Mouse (Mus musculus) adrenal gland, adult 18-20 months (tissue): ENCODE measurements at regions not wholly inside any gene's neighbourhood (a gene's known extent, or its start where the extent isn't known, plus 50 kb on each side); places are given as distances from the start of the nearest gene placed in this dataset.
"Not testable (repeated sequence)": the region's sequence is repeated elsewhere in the genome, so short reads cannot be mapped to it uniquely, and the experiment has no call there.

Source experiments
- DNase-seq, 2 experiments: peaks; one replicate each; pipeline ENCODE4 v3.0.0; 2021 to 2022; ENCODE audit warnings: low spot score in 2 of 2

GRCm38 (mm10) chr17:13549975-13550895 lies 195.9 kb downstream of the Tcp10c start:
- no peak for DNase-seq

DNA sequence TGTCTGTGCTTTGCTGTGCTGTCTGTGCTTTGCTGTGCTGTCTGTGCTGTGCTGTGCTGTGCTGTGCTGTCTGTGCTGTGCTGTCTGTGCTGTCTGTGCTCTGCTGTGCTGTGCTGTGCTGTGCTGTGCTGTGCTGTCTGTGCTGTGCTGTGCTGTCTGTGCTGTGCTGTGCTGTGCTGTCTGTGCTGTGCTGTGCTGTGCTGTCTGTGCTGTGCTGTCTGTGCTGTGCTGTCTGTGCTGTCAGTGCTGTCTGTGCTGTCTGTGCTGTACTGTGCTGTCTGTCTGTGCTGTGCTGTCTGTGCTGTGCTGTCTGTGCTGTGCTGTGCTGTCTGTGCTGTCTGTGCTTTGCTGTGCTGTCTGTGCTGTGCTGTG lies 196.5 kb downstream of the Tcp10c start:
- not testable (repeated sequence) for DNase-seq

GRCm38 (mm10) chr17:13551693-13552404 lies 197.5 kb downstream of the Tcp10c start:
- not testable (repeated sequence) for DNase-seq

- not testable (repeated sequence) for DNase-seq
These were observed 198.5 kb downstream of the Tcp10c start for GRCm38 (mm10) chr17:13552840-13553239.

GRCm38 (mm10) chr17:13555311-13556059 lies 201.1 kb downstream of the Tcp10c start:
- not testable (repeated sequence) for DNase-seq

GRCm38 (mm10) chr17:13556060-13556660 lies 201.8 kb downstream of the Tcp10c start:
- not testable (repeated sequence) for DNase-seq

- no peak for DNase-seq
These were observed 201.5 kb upstream of the Afdn start for GRCm38 (mm10) chr17:13558863-13559262.

- DNase-seq = no peak
These were observed 199.0 kb upstream of the Afdn start for GRCm38 (mm10) chr17:13561342-13561741.

DNA sequence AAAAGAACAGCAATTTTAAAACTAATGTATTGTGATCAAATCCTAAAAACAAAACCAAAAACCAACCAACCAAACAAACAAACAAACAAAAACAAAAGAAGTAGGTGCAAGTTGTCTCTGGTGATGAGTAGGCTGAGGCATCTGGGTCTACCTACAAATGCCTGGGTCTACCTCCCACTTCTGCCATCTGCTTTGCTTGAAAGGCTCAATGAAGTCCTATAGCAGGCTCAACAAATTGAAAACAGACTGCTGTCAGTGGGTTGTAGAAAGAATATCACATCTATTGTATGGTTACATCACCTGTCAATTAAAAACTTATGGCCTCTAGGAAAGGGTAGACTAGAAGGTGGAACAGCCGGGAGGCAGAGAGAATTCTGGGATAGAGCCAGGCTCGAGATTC lies 197.4 kb upstream of the Afdn start:
- no peak for DNase-seq

- DNase-seq = no peak
These were observed 195.5 kb upstream of the Afdn start for GRCm38 (mm10) chr17:13564800-13565199.

GRCm38 (mm10) chr17:13566680-13567079 lies 193.7 kb upstream of the Afdn start:
- no peak for DNase-seq

GRCm38 (mm10) chr17:13567183-13567582 lies 193.2 kb upstream of the Afdn start:
- DNase-seq = no peak

DNA sequence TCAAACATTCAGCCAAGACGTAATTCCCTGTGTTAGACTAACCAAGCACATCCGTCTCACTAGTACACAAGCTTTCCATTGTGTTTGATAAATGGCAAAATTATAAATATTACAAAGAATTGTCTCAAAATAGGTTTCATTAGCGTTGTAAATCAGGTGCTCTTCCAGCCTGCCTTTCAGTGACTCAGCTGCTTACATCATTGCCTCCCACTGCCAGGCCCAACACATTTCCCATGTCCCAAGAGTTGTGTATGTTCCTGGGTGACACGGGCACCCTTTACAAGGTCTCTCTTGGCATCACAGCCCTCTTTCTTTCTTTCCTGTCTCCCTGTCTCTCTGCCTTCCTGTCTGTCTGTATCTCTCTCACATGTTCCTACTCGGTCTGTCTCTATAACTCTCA lies 189.5 kb upstream of the Afdn start:
- DNase-seq = no peak

DNA sequence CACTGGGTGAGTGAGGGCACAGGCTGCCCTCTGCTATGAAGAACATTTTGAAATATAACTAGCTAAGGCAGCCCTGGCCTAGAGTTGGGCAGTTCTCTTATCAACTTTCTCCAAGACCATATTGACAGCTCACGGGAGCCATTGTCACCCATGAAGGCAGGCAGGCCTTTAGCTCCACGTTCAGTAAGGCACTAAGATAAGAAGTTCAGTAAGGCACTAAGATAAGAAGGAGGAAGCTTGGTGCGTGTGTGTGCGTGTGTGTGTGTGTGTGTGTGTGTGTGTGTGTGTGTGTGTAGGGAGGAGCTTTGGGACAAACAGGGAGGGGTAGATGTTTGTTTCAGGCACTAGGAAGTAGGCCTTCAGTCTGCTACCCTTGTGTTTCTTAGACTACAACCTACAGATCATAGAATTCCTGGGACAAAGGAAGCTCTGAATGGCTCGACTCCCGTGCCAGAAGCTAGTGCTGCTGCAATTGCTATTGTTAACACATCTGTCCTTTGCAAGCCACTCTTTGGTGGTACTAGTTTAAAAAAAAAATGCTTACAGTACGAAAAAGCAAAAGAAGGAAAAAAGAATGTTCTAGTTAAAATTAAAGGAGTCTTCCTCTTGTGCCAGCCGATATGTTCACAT lies 188.0 kb upstream of the Afdn start:
- DNase-seq = no peak

GRCm38 (mm10) chr17:13573036-13573435 lies 187.3 kb upstream of the Afdn start:
- no peak for DNase-seq

DNA sequence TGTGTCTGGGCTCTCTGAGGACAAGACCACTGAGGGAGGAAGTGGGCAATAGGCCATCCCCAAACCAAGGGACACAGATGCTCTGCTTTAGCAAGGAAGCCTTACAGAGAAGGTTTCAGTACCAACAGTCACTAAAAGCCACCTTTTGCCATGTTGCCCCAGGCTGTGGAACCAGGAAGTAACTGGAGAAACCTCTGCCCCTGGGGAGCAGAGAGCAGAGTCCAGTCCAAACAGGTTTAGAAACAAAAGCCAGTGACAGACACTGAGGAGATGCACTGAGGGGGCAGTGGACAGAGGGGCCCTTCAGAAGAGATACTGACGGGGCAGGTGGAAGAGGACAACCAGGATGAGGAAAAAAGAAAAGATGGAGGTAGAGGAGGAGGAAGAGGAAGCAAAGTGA lies 186.2 kb upstream of the Afdn start:
- no peak for DNase-seq

- no peak for DNase-seq
These were observed 185.5 kb upstream of the Afdn start for GRCm38 (mm10) chr17:13574682-13575444.

GRCm38 (mm10) chr17:13577798-13578197 lies 182.5 kb upstream of the Afdn start:
- DNase-seq = no peak

DNA sequence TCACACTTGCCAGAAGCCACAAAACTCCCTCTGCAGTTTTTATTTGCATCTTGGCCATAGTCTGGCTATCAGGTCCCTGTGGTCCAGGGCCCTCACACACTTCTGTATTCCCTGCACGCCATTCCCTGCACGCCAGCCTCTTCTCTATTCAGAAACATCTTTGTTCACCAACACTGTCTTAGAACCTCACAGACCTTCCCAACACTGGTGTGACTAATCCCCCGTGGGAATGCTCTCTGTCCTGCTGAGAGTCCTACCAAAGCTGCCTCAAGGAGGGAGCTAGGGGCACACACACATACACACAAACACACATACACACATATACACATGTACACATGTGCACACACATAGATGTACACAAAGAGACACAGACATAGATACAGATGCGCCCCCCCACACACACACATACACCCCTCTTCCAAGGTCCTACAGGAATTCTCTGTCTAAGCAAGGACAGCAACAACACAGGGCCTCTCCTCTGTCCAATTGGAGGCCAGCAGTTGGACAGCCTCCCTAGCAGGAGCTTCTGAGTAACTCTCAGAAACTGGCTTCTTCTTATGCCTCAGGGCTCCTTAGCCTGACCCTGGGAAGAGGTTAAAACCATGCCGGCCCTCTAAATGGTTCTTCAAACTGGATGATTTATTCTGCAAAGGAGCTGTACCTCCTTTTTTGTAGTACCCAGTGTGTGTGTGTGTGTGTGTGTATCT lies 179.0 kb upstream of the Afdn start:
- DNase-seq = no peak
